Mouse (Mus musculus) frontal cortex, adult 2 months (tissue): ENCODE measurements at regions not wholly inside any gene's neighbourhood (a gene's known extent, or its start where the extent isn't known, plus 50 kb on each side); places are given as distances from the start of the nearest gene placed in this dataset.
"Not testable (repeated sequence)": the region's sequence is repeated elsewhere in the genome, so short reads cannot be mapped to it uniquely, and the experiment has no call there.

Source experiments
- DNase-seq, 2 experiments: peaks; one replicate each; pipeline ENCODE4 v3.0.0; 2022; ENCODE audit warnings: low spot score in 1 of 2; ENCODE audit errors: extremely low spot score in 1 of 2

DNA sequence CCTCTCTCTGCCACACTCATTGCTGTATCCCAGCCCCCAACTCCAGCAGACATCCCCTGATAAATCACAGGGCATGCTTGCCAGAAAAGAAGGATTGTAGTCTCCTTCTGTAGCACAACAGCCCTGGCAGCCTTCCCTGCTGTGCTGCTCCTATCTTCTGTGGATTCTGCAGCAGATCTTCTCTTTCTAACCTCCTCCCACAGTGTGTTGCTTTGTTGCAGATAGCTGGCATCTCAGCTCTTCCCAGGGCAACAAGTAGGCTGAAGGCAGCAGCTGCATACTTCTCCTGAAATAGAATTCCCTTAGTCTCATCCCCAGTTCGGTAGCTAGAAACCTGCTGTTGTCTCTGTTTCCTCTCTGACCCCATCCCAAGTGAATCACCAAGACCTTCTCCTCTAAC, 77.7 kb downstream of the Amer1 start:
- peak; percentile 4 to 19 for DNase-seq

GRCm38 (mm10) chrX:95365326-95365725, 79.3 kb downstream of the Amer1 start:
- not testable (repeated sequence) for DNase-seq

DNA sequence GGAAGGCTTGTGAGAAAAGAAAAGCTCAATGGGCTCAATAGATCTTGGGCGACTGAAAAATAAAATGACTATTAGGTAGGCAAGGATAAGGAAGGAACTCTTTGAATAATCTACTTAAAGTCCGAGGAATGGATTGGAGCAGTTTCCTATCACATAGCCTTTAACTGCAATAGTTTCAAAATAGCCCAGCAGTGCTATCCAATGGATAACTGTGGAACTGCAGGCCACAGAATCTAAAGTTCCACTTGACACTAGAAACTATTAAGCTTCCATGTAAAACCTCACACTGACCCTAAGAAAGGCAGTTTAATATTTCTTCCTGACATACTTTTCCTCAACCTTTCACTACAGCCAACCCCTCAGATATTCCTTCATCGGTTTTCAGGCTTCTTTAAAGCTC, 85.6 kb downstream of the Amer1 start:
- peak in 1 of 2 experiments; percentile 62 for DNase-seq
